Mouse (Mus musculus) MEL (cell line): ENCODE data around the gene Phf11b. TPM values are rescaled to one million over a fixed set of nuclear protein-coding genes. Genes with fewer than 3 reads are reported as not detected.

Source experiments
- DNase-seq: peaks from one replicate; pipeline ENCODE4 v3.0.0; 2011; ENCODE audit warnings: low read depth, low spot score
- H3K27ac ChIP-seq: 2 replicates; pipeline ENCODE4 v1.5.1; 2012; ENCODE audit warnings: low read depth, mild to moderate bottlenecking, control low read depth, low read length, moderate library complexity; ENCODE audit not compliant: control insufficient read depth
- H3K27me3 ChIP-seq, 2 experiments: fragments of 150-350 bp in 1 of 2; sonication (generic) in 1 of 2; 2 replicates each; pipeline ENCODE4 v1.6.1; 2012; ENCODE audit warnings: low read length in 2 of 2, mild to moderate bottlenecking in 2 of 2, improper control_type of control experiment in 1 of 2, moderate library complexity in 1 of 2; ENCODE audit not compliant: insufficient read depth in 2 of 2, control insufficient read depth in 1 of 2
- H3K36me3 ChIP-seq, 2 experiments: 2 replicates each; pipeline ENCODE4 v1.6.1; 2012 to 2014; ENCODE audit warnings: low read length in 2 of 2, improper control_type of control experiment in 1 of 2, inconsistent platforms in 1 of 2, mild to moderate bottlenecking in 1 of 2; ENCODE audit not compliant: insufficient read depth in 2 of 2, control insufficient read depth in 1 of 2
- H3K4me1 ChIP-seq, 2 experiments: fragments of 150-350 bp in 1 of 2; sonication (generic) in 1 of 2; 2 replicates each; pipeline ENCODE4 v1.6.1; 2012; ENCODE audit warnings: low read length in 2 of 2, improper control_type of control experiment in 1 of 2, mild to moderate bottlenecking in 1 of 2; ENCODE audit not compliant: insufficient read depth in 2 of 2, control insufficient read depth in 1 of 2
- H3K4me3 ChIP-seq, 2 experiments: fragments of 150-350 bp in 1 of 2; sonication (generic) in 1 of 2; 2 replicates each; pipeline ENCODE4 v1.5.1; 2012; ENCODE audit warnings: low read depth in 2 of 2, low read length in 2 of 2, mild to moderate bottlenecking in 2 of 2, moderate library complexity in 2 of 2, control low read depth in 1 of 2, improper control_type of control experiment in 1 of 2; ENCODE audit not compliant: control insufficient read depth in 1 of 2, insufficient read depth in 1 of 2
- H3K79me2 ChIP-seq: 2 replicates; pipeline ENCODE4 v1.6.1; 2012; ENCODE audit warnings: mild to moderate bottlenecking, low read length, moderate library complexity; ENCODE audit not compliant: control insufficient read depth, poor library complexity, insufficient read depth
- H3K9ac ChIP-seq: 2 replicates; pipeline ENCODE4 v1.6.1; 2012; ENCODE audit warnings: low read depth, mild to moderate bottlenecking, control low read depth, low read length, moderate library complexity; ENCODE audit not compliant: control insufficient read depth, poor library complexity, severe bottlenecking
- H3K9me3 ChIP-seq: fragments of 150-350 bp; sonication (generic); replicated peaks from 2 replicates; pipeline ENCODE4 v1.6.1; 2012; ENCODE audit warnings: mild to moderate bottlenecking, low read length, improper control_type of control experiment, moderate library complexity; ENCODE audit not compliant: insufficient read depth
- E2F4 ChIP-seq: IDR thresholded peaks from 2 replicates; pipeline ENCODE4 v1.6.1; 2011; ENCODE audit warnings: low read depth, low read length, improper control_type of control experiment, borderline replicate concordance
- ELF1 ChIP-seq: IDR thresholded peaks from 2 replicates; pipeline ENCODE4 v1.6.1; 2014; ENCODE audit warnings: low read depth, mild to moderate bottlenecking, inconsistent platforms, low read length, improper control_type of control experiment, moderate library complexity
- EP300 ChIP-seq, 2 experiments: IDR thresholded peaks; 2 replicates each; pipeline ENCODE4 v1.6.1; 2011; ENCODE audit warnings: improper control_type of control experiment in 2 of 2, low read length in 2 of 2, low read depth in 1 of 2, mild to moderate bottlenecking in 1 of 2
- ETS1 ChIP-seq: IDR thresholded peaks from 2 replicates; pipeline ENCODE4 v1.6.1; 2012; ENCODE audit warnings: low read depth, mild to moderate bottlenecking, inconsistent platforms, low read length, improper control_type of control experiment, moderate library complexity
- GATA1 ChIP-seq: IDR thresholded peaks from 2 replicates; pipeline ENCODE4 v1.6.1; 2011; ENCODE audit warnings: low read depth, low read length, improper control_type of control experiment
- HCFC1 ChIP-seq: IDR thresholded peaks from 2 replicates; pipeline ENCODE4 v1.6.1; 2012; ENCODE audit warnings: low read depth, mild to moderate bottlenecking, inconsistent platforms, low read length, improper control_type of control experiment, moderate library complexity
- JUND ChIP-seq: IDR thresholded peaks from 2 replicates; pipeline ENCODE4 v1.6.1; 2011; ENCODE audit warnings: low read depth, mild to moderate bottlenecking, improper control_type of control experiment, low read length
- MAX ChIP-seq: IDR thresholded peaks from 2 replicates; pipeline ENCODE4 v1.6.1; 2011; ENCODE audit warnings: low read length, improper control_type of control experiment
- MAZ ChIP-seq: IDR thresholded peaks from 2 replicates; pipeline ENCODE4 v1.6.1; 2012; ENCODE audit warnings: low read depth, mild to moderate bottlenecking, inconsistent platforms, low read length, improper control_type of control experiment
- MEF2A ChIP-seq: IDR thresholded peaks from 2 replicates; pipeline ENCODE4 v1.6.1; 2014; ENCODE audit warnings: low read depth, mild to moderate bottlenecking, inconsistent platforms, low read length, improper control_type of control experiment; ENCODE audit not compliant: poor library complexity, insufficient replicate concordance, severe bottlenecking; ENCODE audit errors: extremely low read depth
- MXI1 ChIP-seq: IDR thresholded peaks from 2 replicates; pipeline ENCODE4 v1.6.1; 2011; ENCODE audit warnings: mild to moderate bottlenecking, low read depth, low read length, improper control_type of control experiment
- MYB ChIP-seq: IDR thresholded peaks from 2 replicates; pipeline ENCODE4 v1.6.1; 2011; ENCODE audit warnings: mild to moderate bottlenecking, low read depth, low read length, improper control_type of control experiment
- MYC ChIP-seq: IDR thresholded peaks from 2 replicates; pipeline ENCODE4 v1.6.1; 2011; ENCODE audit warnings: low read depth, mild to moderate bottlenecking, low read length, improper control_type of control experiment, moderate library complexity
- NELFE ChIP-seq: IDR thresholded peaks from 2 replicates; pipeline ENCODE4 v1.6.1; 2011; ENCODE audit warnings: low read depth, low read length, improper control_type of control experiment
- NRF1 ChIP-seq: IDR thresholded peaks from 2 replicates; pipeline ENCODE4 v1.6.1; 2014; ENCODE audit warnings: low read depth, mild to moderate bottlenecking, inconsistent platforms, low read length, improper control_type of control experiment, moderate library complexity; ENCODE audit not compliant: poor library complexity, insufficient read depth, severe bottlenecking
- POLR2A ChIP-seq, 2 experiments: IDR thresholded peaks; 2 replicates each; pipeline ENCODE4 v1.6.1; 2011 to 2012; ENCODE audit warnings: low read length in 2 of 2, mild to moderate bottlenecking in 2 of 2, control low read depth in 1 of 2, improper control_type of control experiment in 1 of 2, low read depth in 1 of 2, moderate library complexity in 1 of 2; ENCODE audit not compliant: control insufficient read depth in 1 of 2, insufficient read depth in 1 of 2, poor library complexity in 1 of 2
- POLR2AphosphoS2 ChIP-seq: IDR thresholded peaks from 2 replicates; pipeline ENCODE4 v1.6.1; 2011; ENCODE audit warnings: low read length, improper control_type of control experiment
- SIN3A ChIP-seq: IDR thresholded peaks from 2 replicates; pipeline ENCODE4 v1.6.1; 2012; ENCODE audit warnings: low read length, improper control_type of control experiment, inconsistent platforms
- SMC3 ChIP-seq: IDR thresholded peaks from 2 replicates; pipeline ENCODE4 v1.6.1; 2011; ENCODE audit warnings: low read depth, low read length, improper control_type of control experiment
- TAL1 ChIP-seq: IDR thresholded peaks from 2 replicates; pipeline ENCODE4 v1.6.1; 2012; ENCODE audit warnings: mild to moderate bottlenecking, inconsistent platforms, low read length, moderate library complexity, mixed read lengths
- TBP ChIP-seq: IDR thresholded peaks from 2 replicates; pipeline ENCODE4 v1.8.0; 2011; ENCODE audit warnings: low read depth, low read length, improper control_type of control experiment
- TCF12 ChIP-seq: IDR thresholded peaks from 2 replicates; pipeline ENCODE4 v1.6.1; 2014; ENCODE audit warnings: low read depth, mild to moderate bottlenecking, inconsistent platforms, low read length, improper control_type of control experiment, moderate library complexity
- USF2 ChIP-seq, 2 experiments: IDR thresholded peaks; 2 replicates each; pipeline ENCODE4 v1.6.1; 2011 to 2012; ENCODE audit warnings: improper control_type of control experiment in 2 of 2, low read length in 2 of 2, borderline replicate concordance in 1 of 2, inconsistent platforms in 1 of 2, low read depth in 1 of 2, mild to moderate bottlenecking in 1 of 2; ENCODE audit not compliant: insufficient read depth in 1 of 2
- ZKSCAN1 ChIP-seq: IDR thresholded peaks from 2 replicates; pipeline ENCODE4 v1.6.1; 2012; ENCODE audit warnings: low read depth, mild to moderate bottlenecking, inconsistent platforms, low read length, improper control_type of control experiment, moderate library complexity
- ZMIZ1 ChIP-seq: IDR thresholded peaks from 2 replicates; pipeline ENCODE4 v1.6.1; 2012; ENCODE audit warnings: low read depth, mild to moderate bottlenecking, inconsistent platforms, low read length, improper control_type of control experiment, moderate library complexity
- polyA plus RNA-seq, 2 experiments: library from polyadenylated mRNA; stranded (reverse) in 1 of 2; unstranded in 1 of 2; fragments of >175 nt in 1 of 2; fragments of >200 nt in 1 of 2; gene quantifications; 2 replicates each; pipeline versions ENCODE4 v1.2.1 to v1.2.4; 2012; ENCODE audit warnings: low replicate concordance in 2 of 2, low read depth in 1 of 2; ENCODE audit not compliant: insufficient read length in 2 of 2, insufficient read depth in 1 of 2, missing spikeins in 1 of 2
- total RNA-seq: library from RNA; depleted of rRNA; stranded (reverse); fragments of 300-350 nt; gene quantifications from 2 replicates; pipeline ENCODE4 v1.2.3, GENCODE M21; 2012

Phf11b gene
- total and polyA plus RNA-seq, 3 experiments = 0.35 TPM; not detected in 2

- H3K9me3 ChIP-seq = no peaks in the 10 kb centered on the region
- TF ChIP-seq E2F4 (peak; percentile 93), EP300 (IDR thresholded peaks at IDR 0.05; ENCODE audit: low read depth in 1 of 2, low read length in 2 of 2) (peak; percentile 64 to 74), MXI1 (peak; percentile 69), MAZ (peak; percentile 16; the same call in 1 of the 2 replicates), MYC (0 out of 2 replicates have a peak, but pooled peaks have one; percentile 11), ZMIZ1 (no peak), NRF1 (no peak), GATA1 (peak; percentile 76), MEF2A (no peak), ETS1 (peak; percentile 47; the same call in 1 of the 2 replicates), JUND (no peak), POLR2AphosphoS2 (no peak), TBP (no peak), TCF12 (peak; percentile 74), NELFE (peak; percentile 46; the same call in 1 of the 2 replicates), POLR2A (IDR thresholded peaks at IDR 0.05; ENCODE audit: control insufficient read depth in 1 of 2, insufficient read depth in 1 of 2, low read depth in 1 of 2, low read length in 2 of 2, poor library complexity in 1 of 2) (peak in 1 of 2 experiments; percentile 43; a peak in 1 of 4 replicates), HCFC1 (peak; percentile 25; the same call in 1 of the 2 replicates), MAX (peak; percentile 61), SIN3A (peak; percentile 59), ELF1 (no peak), USF2 (IDR thresholded peaks at IDR 0.05; ENCODE audit: borderline replicate concordance in 1 of 2, insufficient read depth in 1 of 2, low read depth in 1 of 2, low read length in 2 of 2) (no peak), ZKSCAN1 (no peak), MYB (0 out of 2 replicates have a peak, but pooled peaks have one; percentile 11), TAL1 (peak; percentile 62), SMC3 (no peak)
- TF ChIP-seq, all 39 proteins: peak for 15
- Histone ChIP-seq H3K79me2 (no peaks in the 10 kb centered on the region), H3K27ac (peak overlapping the region; percentile 90), H3K36me3 (peaks cover 0 to 12% of the 10 kb centered on the region in 2 experiments; a peak in 2 of 4 replicates), H3K4me1 (peaks cover 0 to 11% of the 10 kb centered on the region in 2 experiments; a peak in 1 of 4 replicates), H3K27me3 (no peaks in the 10 kb centered on the region), H3K9ac (peak overlapping the region; percentile 62), H3K4me3 (peak overlapping the region; percentile 43 to 53)
- DNase-seq = peak; percentile 90
Observed at GRCm38 (mm10) chr14:59370348-59371068, 29.4 kb upstream of the Phf11b start.
